Comparison of ENCODE assay signal across 27 mouse cellular contexts in the genomic region with DNA sequence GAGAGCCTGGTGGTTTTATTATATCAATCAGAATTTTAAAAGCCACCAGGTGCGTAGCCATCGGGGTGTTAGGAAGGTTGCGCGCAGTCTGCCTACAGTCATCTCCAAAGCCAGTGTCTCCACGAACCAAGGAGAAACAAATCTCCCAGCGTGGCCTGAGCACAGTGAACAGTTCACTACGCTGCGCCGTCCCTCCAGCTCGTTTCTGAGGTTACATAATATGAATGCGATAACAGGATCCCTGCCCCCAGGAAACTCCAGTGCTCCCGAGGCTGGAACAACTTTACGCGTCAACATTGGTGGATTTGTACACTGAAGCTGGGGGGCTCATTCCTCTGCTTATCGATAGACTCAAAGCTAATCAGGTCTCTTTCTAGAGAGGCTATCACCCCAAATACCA.
DNase-seq lines count a peak whose midpoint lies in the region; ATAC-seq lines count a peak whose summit lies in the region.
"Had no signal": no experiment of that assay in that cellular context is flagged by ENCODE, and none has a peak within 500 bp of the region (broad histone marks: within the 10 kb centered on the region; RNA-seq: fewer than 3 reads in every experiment).

No protein-coding gene starts in this region.

- H3K36me3 ChIP-seq in heart, embryonic 10.5 days: no peaks in the 10 kb centered on the region
- no peaks in the 10 kb centered on the region for H3K36me3 ChIP-seq in heart, embryonic 12.5 days
- H3K36me3 ChIP-seq in liver, embryonic 16.5 days (ENCODE audit: control insufficient read depth, insufficient read depth): no peaks in the 10 kb centered on the region
- H3K36me3 ChIP-seq in heart, embryonic 16.5 days (ENCODE audit: control insufficient read depth, insufficient read depth): no peaks in the 10 kb centered on the region
- H3K36me3 ChIP-seq: embryonic facial prominence, embryonic 10.5 days; embryonic facial prominence, embryonic 13.5 days; forebrain, embryonic 12.5 days; forebrain, embryonic 15.5 days; hindbrain, embryonic 10.5 days; hindbrain, embryonic 13.5 days; intestine, embryonic 15.5 days had no signal

- H3K4me3 ChIP-seq in heart, embryonic 10.5 days: no peak overlapping the region
- H3K4me3 ChIP-seq in heart, embryonic 12.5 days: no peak overlapping the region
- no peak overlapping the region for H3K4me3 ChIP-seq in liver, embryonic 16.5 days (ENCODE audit: low read depth, low read length)
- H3K4me3 ChIP-seq in heart, embryonic 16.5 days (ENCODE audit: low read length): no peak overlapping the region
- H3K4me3 ChIP-seq: embryonic facial prominence, embryonic 10.5 days; embryonic facial prominence, embryonic 13.5 days; erythroblast, embryonic 14.5 days; forebrain, embryonic 12.5 days; forebrain, embryonic 15.5 days; hindbrain, embryonic 10.5 days; hindbrain, embryonic 13.5 days; intestine, embryonic 15.5 days had no signal

- H3K9me3 ChIP-seq in heart, embryonic 10.5 days: no peaks in the 10 kb centered on the region
- no peaks in the 10 kb centered on the region for H3K9me3 ChIP-seq in heart, embryonic 12.5 days (replicated peaks)
- no peaks in the 10 kb centered on the region for H3K9me3 ChIP-seq in liver, embryonic 16.5 days (replicated peaks; ENCODE audit: control insufficient read depth, low read length)
- no peaks in the 10 kb centered on the region for H3K9me3 ChIP-seq in heart, embryonic 16.5 days (replicated peaks; ENCODE audit: control insufficient read depth, low read length)
- H3K9me3 ChIP-seq: embryonic facial prominence, embryonic 10.5 days; embryonic facial prominence, embryonic 13.5 days; forebrain, embryonic 12.5 days; forebrain, embryonic 15.5 days; hindbrain, embryonic 10.5 days; hindbrain, embryonic 13.5 days; intestine, embryonic 15.5 days had no signal

- no peak for ATAC-seq in heart, embryonic 12.5 days (ENCODE audit: insufficient number of reproducible peaks, low FRiP score)
- ATAC-seq in liver, embryonic 16.5 days (ENCODE audit: low read depth): peak; percentile 45; the same call in 1 of the 2 replicates
- ATAC-seq in heart, embryonic 16.5 days (replicated peaks; ENCODE audit: extremely low read depth, insufficient read depth, low FRiP score): no peak
- ATAC-seq: activated CD4-positive, CD25-positive, alpha-beta regulatory T cell, adult 4 months; forebrain, embryonic 15.5 days; hindbrain, embryonic 16.5 days; intestine, embryonic 15.5 days had no signal

- intact Hi-C loops in heart, postnatal 25 days (cut with DNase I): loop anchor here (5.0 kb wide), 1 partner anchor 56 kb away; no protein-coding TSS in a partner anchor

- H3K27me3 ChIP-seq in heart, embryonic 10.5 days (ENCODE audit: insufficient read depth, poor library complexity, severe bottlenecking): no peaks in the 10 kb centered on the region
- no peaks in the 10 kb centered on the region for H3K27me3 ChIP-seq in heart, embryonic 12.5 days (replicated peaks)
- H3K27me3 ChIP-seq in liver, embryonic 16.5 days (ENCODE audit: control insufficient read depth, insufficient read depth, low read depth, low read length): no peaks in the 10 kb centered on the region
- no peaks in the 10 kb centered on the region for H3K27me3 ChIP-seq in heart, embryonic 16.5 days (ENCODE audit: control insufficient read depth, insufficient read depth, low read length)
- H3K27me3 ChIP-seq: embryonic facial prominence, embryonic 13.5 days; forebrain, embryonic 12.5 days; forebrain, embryonic 15.5 days; hindbrain, embryonic 13.5 days; intestine, embryonic 15.5 days had no signal

- peak; percentile 91 for DNase-seq in heart, adult 11 months
- no peak for DNase-seq in heart, postnatal 25 days (ENCODE audit: low spot score)
- DNase-seq in heart, embryonic 10.5 days (ENCODE audit: low spot score): no peak
- DNase-seq in liver: no peak
- DNase-seq in thymus, adult 18-20 months: no peak
- DNase-seq: adrenal gland, adult 8-10 months; adrenal gland, postnatal 25 days; cerebellum, adult 11-12 months; cerebellum, adult 8-10 months; cerebellum, postnatal 10 days; cerebellum, postnatal 36 days; embryo, embryonic 11 days; gastrocnemius, postnatal 36 days; kidney, adult 11 months had no signal

- H3K4me2 ChIP-seq in heart, embryonic 12.5 days: no peak overlapping the region; the same call in 1 of the 2 replicates
- peak overlapping the region; percentile 10; the same call in 1 of the 2 replicates for H3K4me2 ChIP-seq in liver, embryonic 16.5 days (ENCODE audit: low read depth, low read length)
- peak overlapping the region; percentile 4; the same call in 1 of the 2 replicates for H3K4me2 ChIP-seq in heart, embryonic 16.5 days (ENCODE audit: low read depth, low read length)
- H3K4me2 ChIP-seq: embryonic facial prominence, embryonic 13.5 days; forebrain, embryonic 12.5 days; forebrain, embryonic 15.5 days; hindbrain, embryonic 13.5 days; intestine, embryonic 15.5 days had no signal

- no peak overlapping the region; the same call in 1 of the 2 replicates for H3K9ac ChIP-seq in heart, embryonic 12.5 days
- no peak overlapping the region for H3K9ac ChIP-seq in liver, embryonic 16.5 days (ENCODE audit: low read depth, low read length)
- no peak overlapping the region for H3K9ac ChIP-seq in heart, embryonic 16.5 days (ENCODE audit: low read length)
- H3K9ac ChIP-seq: embryonic facial prominence, embryonic 13.5 days; forebrain, embryonic 12.5 days; forebrain, embryonic 15.5 days; hindbrain, embryonic 13.5 days; intestine, embryonic 15.5 days had no signal

- WGBS in heart, embryonic 10.5 days: 71% methylated on average over 15 of the region's 15 CpGs
- 61% methylated on average over 15 of the region's 15 CpGs for WGBS in heart, embryonic 12.5 days
- WGBS in liver, embryonic 16.5 days (ENCODE audit: insufficient replicate concordance): 73% methylated on average over 15 of the region's 15 CpGs
- 55% methylated on average over 15 of the region's 15 CpGs for WGBS in heart, embryonic 16.5 days

- H3K27ac ChIP-seq in heart, embryonic 10.5 days: peak overlapping the region; percentile 56; the same call in 1 of the 2 replicates
- H3K27ac ChIP-seq in heart, embryonic 12.5 days (ENCODE audit: poor library complexity, severe bottlenecking): no peak overlapping the region
- no peak overlapping the region for H3K27ac ChIP-seq in liver, embryonic 16.5 days (ENCODE audit: low read length)
- no peak overlapping the region for H3K27ac ChIP-seq in heart, embryonic 16.5 days (ENCODE audit: low read length)
- H3K27ac ChIP-seq: embryonic facial prominence, embryonic 10.5 days; embryonic facial prominence, embryonic 13.5 days; forebrain, embryonic 12.5 days; forebrain, embryonic 15.5 days; hindbrain, embryonic 10.5 days; hindbrain, embryonic 13.5 days; intestine, embryonic 15.5 days had no signal

- peaks cover 42% of the 10 kb centered on the region for H3K4me1 ChIP-seq in heart, embryonic 10.5 days
- peaks cover 20% of the 10 kb centered on the region for H3K4me1 ChIP-seq in heart, embryonic 12.5 days (replicated peaks)
- no peaks in the 10 kb centered on the region for H3K4me1 ChIP-seq in liver, embryonic 16.5 days (ENCODE audit: control insufficient read depth, low read depth, low read length)
- peaks cover 15% of the 10 kb centered on the region for H3K4me1 ChIP-seq in heart, embryonic 16.5 days (ENCODE audit: control insufficient read depth, insufficient read depth, low read length)
- H3K4me1 ChIP-seq: intestine, embryonic 15.5 days had no signal
